Mouse (Mus musculus): ENCODE data around the gene Cnot3. TPM values are rescaled to one million over a fixed set of nuclear protein-coding genes. Genes with fewer than 3 reads are reported as not detected.

Cnot3 gene
- 23.9 and 29.4 TPM in 2 replicates for polyA plus RNA-seq (2012; rRNA removed)

DNA sequence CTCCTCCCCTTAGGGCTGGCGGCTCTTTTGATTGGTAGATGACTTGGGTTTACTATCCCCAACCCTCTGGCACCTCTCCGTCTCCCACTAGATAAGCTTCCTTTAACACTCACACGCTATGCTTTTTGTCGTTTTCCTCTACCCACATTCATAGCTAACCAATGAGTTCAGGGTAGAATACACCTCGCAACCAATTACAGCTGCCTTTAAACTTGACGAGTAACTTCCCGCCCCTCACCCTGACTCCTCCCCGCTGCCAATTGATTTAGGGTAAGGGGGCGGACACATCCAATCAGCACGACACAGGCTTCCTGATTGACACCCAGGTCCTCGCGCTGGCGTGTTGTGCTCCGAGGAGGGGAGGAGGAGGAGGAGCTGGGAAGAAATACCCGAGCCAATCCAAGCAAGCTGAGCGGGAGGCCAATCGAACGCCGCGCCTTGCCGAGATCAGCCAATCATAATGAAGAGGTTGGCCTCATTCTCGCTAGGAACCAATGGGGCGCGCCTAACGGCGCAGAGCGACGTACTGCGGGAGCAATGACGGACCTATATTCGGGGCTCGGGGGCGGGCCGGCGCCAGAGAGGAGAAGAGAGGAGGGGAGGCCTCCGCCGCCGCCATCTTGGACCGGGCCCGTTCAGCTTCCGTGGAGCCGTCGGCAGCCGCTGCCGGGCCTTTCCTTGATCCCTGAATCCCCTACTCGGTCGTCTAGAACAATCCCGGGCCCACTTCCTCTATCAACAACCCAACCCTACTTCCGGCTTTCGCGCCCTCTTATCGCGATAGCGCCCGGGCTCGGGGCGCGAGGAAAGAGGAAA is at the start of gene Cnot3:
Gene Cnot3 (plus strand): TSS at position 597 of the 816 bp plus-strand sequence.

DNA sequence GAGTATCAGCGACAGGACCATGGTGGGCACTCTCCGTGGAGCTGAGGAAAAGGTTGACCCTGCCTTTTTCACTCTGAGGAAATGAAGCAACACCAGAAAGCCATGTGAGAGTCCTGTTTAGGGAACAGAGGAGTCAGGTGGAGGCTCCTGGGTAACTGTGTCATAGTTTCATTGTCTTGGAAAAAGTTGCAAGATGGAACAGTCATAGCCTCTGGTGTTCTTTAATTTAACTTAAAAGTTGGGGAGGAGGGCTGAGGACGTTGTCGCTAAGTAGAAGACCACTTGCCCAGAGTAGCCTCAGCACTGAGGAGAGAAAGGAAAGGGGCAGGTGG is 29.0 kb upstream of the Cnot3 start, which contains the start of gene Oscar:
Gene Oscar (minus strand): TSS at position 101 of the 332 bp plus-strand sequence.

DNA sequence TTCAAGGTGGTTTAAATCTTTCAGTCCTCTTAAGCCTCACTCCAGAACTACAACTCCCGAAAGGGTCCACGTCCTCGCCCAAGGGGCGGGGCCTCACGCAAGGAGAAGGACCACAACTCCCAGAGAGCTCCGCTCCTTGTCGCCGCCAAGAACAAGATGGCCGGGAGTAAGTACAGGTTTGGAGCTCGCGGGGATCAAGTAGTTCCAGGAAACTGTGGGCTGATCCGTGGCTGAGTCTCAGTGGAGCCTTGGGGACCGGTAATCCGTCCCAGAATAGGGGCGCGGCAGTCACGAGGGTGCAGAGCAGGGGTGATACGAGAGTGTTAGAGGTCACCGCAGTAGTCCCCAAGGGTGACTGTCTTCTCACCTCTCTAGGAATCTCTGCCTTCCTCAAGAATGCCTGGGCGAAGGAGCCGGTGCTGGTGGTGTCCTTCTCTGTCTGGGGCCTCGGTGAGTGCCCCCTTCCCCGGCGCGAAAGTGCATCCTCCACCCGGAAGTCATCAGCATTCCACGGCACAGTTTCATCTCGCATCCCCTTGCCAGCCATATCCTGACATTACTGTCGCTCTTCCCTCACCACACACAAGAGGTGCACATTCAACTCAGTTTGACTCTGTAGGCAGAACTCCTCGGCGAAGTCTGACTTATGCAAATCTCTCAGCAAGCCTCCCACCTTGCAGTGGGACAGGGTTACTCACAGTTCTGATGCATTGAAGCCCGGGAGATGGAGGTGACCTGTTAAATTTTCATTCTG is 27.6 kb upstream of the Cnot3 start, which contains the start of gene Ndufa3:
Gene Ndufa3 (plus strand): TSS at position 132 of the 754 bp plus-strand sequence.

DNA sequence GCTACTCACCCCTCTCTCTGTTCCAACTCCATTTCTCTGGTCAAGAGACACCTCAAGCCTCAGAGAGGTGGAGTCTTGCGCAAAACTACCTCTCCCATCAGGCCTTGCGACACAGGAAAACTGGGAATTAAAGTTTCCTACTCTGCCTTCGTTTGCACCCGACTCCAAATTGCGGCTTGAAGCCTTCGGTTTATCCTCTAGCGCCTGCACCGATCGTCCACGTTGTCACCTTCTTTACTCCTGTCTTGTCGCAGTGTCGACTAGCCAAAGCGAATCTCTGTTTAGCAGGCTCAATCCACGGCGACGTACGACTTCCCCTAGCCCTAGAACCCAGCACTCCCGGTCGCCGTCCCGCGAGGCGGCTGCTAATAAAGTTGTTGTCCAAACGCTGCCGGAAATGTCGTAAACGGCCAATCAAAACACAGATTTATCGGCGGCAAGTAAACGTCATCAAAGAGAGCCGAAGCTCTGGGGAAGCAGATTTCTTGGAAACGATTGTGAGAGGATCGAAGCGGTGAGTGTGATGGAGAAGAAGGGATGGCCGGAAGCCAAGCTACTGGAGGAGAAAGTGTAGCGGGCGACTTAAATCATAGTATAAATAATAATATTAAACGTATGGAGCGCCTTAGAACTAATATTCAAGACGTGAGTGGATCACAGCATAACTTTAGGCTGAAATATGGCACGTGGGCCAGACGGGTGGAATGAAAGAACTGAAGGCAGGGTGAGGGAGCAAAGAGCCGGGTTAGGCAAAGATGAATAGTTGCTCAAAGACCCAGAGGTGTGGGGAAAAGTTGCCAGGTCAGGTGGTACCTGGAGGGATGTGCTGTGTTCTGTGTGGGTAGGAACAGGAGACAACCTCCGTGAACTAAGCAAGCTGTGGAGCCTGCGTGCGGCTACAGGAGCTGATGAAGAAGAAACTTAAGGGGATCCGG is 15.3 kb upstream of the Cnot3 start, which contains the start of the genes Tfpt and Prpf31:
Gene Tfpt (minus strand): TSS at position 387 of the 935 bp plus-strand sequence.
Gene Prpf31 (plus strand): TSS at position 443 of the 935 bp plus-strand sequence.

DNA sequence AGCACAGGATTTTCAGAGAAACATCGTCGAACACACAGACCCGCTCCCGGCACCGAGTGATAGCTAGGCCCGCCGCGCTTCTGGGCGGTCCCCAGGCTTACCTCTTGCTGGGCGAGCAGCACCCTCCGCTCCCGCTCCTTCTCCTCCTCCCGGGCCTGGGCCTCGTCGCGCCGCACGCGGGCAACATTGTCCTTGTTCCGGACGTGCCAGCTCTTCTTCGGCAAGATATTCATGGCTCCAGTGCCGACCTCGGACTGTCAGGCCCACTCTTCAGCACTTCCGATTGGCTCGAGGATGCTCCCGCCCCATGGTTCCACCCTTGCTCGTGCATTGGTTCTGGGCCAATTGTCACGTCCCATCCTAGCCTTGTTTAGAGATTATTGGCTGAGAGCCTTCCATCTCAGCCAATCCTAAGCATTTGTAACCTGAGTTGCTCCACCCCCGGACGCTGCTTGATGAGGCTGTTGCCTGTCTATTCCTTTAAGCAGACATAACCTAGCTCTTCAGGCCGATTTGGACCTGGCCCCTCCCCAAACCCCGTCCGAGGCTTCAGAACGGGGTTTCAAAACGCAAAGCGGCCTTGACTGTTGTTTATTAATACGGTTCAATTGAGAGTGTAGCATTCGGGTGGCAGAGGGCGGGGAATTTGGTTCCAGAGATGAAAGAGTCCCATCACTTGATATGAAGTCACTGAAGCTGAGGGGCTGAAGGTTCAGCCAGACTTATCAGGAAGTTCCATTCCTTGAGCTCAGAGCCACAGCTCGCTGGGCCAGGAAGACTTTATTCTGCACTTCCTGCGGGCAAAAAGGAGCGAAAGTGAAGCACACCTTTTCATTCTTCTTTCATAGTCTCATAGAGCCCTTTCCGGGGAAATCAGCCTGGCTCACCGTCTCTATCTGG is 20.4 kb downstream of the Cnot3 start, which contains the start of gene Leng1:
Gene Leng1 (minus strand): TSS at position 626 of the 900 bp plus-strand sequence.

DNA sequence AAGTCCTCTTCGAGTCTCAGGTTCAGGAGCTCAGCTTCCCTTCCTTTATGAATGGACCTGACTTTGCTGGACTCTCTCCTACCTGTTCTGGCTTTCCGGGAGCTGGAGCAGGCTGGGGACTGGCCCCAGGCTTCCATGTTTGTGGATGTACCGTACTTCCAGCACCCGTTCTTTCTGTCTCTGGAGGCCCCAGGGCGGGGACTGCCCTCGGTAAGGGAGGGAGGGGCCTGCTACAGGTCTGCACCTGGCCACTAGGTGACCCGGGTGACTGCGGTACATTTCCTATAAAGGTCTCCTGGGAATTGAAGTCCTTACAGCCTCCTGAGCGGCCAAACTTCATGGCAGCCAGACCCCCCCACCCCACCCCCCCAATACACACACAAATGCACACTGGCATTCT is 32.3 kb downstream of the Cnot3 start, which contains the start of gene Tmc4:
Gene Tmc4 (minus strand): TSS at position 212 of the 400 bp plus-strand sequence.

DNA sequence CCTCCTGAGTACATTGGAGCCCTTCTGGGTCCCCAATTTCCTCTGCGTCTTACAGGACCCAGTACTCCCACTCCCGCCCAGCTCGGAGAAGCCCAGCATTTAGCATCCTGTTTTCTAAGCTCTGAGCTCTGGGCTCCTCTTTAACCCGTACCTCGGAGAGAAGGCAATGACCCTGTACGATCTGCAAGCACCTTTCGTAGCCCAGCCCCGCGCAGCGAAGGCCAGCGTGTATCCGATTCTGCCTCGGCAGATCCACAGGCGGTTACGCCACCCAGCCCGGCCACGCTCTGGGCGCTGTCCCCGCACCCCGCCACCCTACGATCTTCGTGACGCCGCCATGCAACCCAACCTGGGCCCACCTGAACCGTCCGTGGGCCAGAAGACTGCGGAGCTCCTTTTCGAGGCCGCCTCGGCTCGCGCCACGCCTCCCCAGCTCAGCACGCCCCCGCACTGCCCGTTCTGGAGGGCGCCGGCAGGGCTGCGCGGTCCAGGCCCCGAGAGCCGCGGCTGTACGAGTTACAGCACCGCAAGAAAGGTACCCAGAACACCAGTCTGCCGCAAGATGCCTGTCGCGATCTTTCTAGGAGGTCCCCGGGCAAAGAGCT is 47.4 kb downstream of the Cnot3 start, which contains the start of gene Tsen34:
Gene Tsen34 (plus strand): TSS at position 482 of the 605 bp plus-strand sequence.

DNA sequence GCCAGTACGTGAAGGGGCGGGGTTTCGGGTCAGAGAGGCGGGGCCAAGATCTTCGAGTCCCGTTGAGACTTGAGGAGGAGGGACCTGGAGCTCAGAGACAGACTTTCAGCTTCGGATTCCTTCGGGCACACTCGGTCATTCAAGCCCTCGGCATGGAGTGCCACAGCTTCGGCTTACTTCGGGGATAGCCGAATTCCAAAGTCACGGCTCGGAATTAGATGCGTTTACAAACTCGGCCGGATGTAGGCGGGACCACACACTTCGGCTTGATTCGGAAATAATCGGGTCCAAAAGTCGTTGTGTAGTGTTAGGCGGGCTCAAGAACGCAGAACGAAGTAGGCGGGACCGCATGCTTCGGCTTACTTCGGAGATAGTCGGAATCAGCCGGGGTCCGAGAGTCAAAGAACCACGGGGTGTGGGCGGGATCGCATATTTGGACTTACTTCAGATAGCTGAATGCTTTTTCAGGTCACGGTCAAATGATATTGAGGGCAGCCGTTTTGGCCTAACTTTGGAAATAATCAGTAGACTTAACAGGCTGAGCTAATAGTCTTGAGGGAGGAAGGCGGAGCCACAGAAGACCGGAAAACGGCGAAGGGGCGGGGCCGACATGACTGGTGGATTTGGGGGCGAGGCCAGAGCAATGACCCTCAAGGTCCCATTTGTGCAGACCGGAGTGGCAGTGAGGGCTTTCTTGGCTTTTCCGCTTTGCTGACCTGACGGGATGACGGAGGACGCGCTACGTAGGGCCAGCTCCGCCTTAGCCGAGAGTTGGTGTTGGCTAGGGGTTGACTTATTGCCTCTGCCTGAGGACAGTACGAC is 48.1 kb downstream of the Cnot3 start, which contains the start of gene Mboat7:
Gene Mboat7 (minus strand): TSS at position 537 of the 822 bp plus-strand sequence.

DNA sequence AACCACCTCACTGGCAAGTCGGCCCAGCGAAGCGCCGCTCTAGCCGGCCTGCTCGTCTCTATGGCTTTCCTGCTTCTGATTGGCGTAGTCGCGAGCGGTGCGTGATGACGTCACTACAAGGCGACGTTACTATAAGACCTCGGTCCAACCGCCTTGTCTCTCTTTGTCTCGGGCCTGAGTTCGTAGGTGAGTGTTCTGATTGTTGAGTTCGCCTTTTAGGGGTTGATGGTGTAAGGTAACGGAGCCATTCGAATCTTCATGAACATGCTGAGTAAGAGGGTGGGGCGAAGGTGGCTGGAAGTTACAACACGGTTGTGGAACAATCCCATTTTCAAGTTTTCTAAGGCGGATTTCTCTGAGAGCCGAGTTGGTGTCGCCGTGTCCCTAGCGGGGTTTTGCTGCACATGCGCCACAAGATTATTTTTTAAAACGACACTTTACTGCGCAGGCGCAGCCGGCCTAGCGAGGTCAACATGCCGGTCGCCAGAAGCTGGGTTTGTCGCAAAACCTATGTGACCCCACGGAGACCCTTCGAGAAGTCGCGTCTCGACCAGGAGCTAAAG is 58.9 kb downstream of the Cnot3 start, which contains the start of gene Rps9:
Gene Rps9 (plus strand): TSS at position 115 of the 563 bp plus-strand sequence.

Other genes with a start within 250 kb of the Cnot3 start
- 0.17 TPM in 1 of 2 replicates, not detected in the other for gene Cacng6, start 221.1 kb upstream of the Cnot3 start, polyA plus RNA-seq (2012; rRNA removed)
- 0.09 and 0.10 TPM in 2 replicates for gene Tarm1, start 142.6 kb upstream of the Cnot3 start, polyA plus RNA-seq (2012; rRNA removed)
- 0.07 and 0.09 TPM in 2 replicates for gene Oscar, start 29.1 kb upstream of the Cnot3 start, polyA plus RNA-seq (2012; rRNA removed)
- gene Ndufa3, start 27.9 kb upstream of the Cnot3 start, polyA plus RNA-seq (2012; rRNA removed), result 96.0 and 97.2 TPM in 2 replicates
- 11.8 TPM in 2 replicates for gene Tfpt, start 15.3 kb upstream of the Cnot3 start, polyA plus RNA-seq (2012; rRNA removed)
- gene Prpf31, start 15.3 kb upstream of the Cnot3 start, polyA plus RNA-seq (2012; rRNA removed), result 27.8 and 30.8 TPM in 2 replicates
- 3.5 and 3.9 TPM in 2 replicates for gene Leng1, start 20.6 kb downstream of the Cnot3 start, polyA plus RNA-seq (2012; rRNA removed)
- gene Tmc4, start 32.3 kb downstream of the Cnot3 start, polyA plus RNA-seq (2012; rRNA removed), result 4.6 and 5.2 TPM in 2 replicates
- 20.7 and 24.8 TPM in 2 replicates for gene Tsen34, start 47.6 kb downstream of the Cnot3 start, polyA plus RNA-seq (2012; rRNA removed)
- gene Mboat7, start 48.3 kb downstream of the Cnot3 start, polyA plus RNA-seq (2012; rRNA removed), result 9.0 and 10.6 TPM in 2 replicates
- 2,051 and 2,190 TPM in 2 replicates for gene Rps9, start 58.7 kb downstream of the Cnot3 start, polyA plus RNA-seq (2012; rRNA removed)
- 1.1 and 1.4 TPM in 2 replicates for gene Pirb, start 75.1 kb downstream of the Cnot3 start, polyA plus RNA-seq (2012; rRNA removed)
- 0.02 and 0.07 TPM in 2 replicates for gene Gm15448, start 180.4 kb downstream of the Cnot3 start, polyA plus RNA-seq (2012; rRNA removed)
- gene Pira2, start 199.8 kb downstream of the Cnot3 start, polyA plus RNA-seq (2012; rRNA removed), result 0.35 and 0.55 TPM in 2 replicates